Mouse (Mus musculus): Measurements from ENCODE around the gene Rbfox1. TPM values are rescaled to one million over a fixed set of nuclear protein-coding genes. Genes with fewer than 3 reads are reported as not detected.

Gene Rbfox1
- total RNA-seq, 2 experiments from 2014 or later, result 81.5 to 93.4 TPM

GRCm38 (mm10) chr16:6333273-6333672, 448.1 kb downstream of the Rbfox1 start:
- no peak for DNase-seq (ENCODE audit: low spot score in 2 of 2)

GRCm38 (mm10) chr16:6348103-6348502, 462.9 kb downstream of the Rbfox1 start:
- no peak for DNase-seq (ENCODE audit: low spot score in 2 of 2)

DNA sequence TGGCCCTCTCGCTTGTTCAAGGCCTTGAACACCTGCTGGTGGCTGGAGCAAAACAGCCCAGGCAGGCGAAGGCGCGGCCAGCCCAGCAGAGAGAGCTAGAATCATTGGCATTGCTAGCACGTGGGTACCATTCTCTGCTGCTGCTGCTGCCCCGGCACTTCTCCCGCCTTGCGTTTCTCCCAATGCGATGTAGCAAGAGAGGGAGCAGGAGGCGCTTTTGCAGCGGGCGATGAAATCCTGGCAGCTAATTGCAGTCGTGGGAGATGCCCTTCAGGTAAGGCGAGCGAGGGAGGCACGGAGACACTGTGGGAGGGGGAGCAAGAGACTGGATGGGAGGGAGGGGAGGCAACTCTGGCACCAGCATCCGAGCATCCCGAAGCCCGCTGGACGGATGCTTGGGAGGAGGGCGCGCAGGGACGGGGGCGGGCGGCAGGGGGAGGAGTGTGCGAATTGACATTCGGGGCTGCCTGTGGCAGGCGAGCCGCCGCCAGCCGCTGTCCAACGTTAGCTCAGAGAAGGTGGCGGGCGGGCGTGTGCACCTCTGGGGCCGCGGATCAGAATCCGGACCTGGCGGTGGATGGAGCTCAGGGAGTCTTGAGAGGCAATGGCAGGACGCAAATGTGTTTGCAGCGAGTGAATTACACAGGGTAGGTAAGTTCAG, 463.6 kb downstream of the Rbfox1 start:
- DNase-seq (ENCODE audit: low spot score in 2 of 2), result no peak

DNA sequence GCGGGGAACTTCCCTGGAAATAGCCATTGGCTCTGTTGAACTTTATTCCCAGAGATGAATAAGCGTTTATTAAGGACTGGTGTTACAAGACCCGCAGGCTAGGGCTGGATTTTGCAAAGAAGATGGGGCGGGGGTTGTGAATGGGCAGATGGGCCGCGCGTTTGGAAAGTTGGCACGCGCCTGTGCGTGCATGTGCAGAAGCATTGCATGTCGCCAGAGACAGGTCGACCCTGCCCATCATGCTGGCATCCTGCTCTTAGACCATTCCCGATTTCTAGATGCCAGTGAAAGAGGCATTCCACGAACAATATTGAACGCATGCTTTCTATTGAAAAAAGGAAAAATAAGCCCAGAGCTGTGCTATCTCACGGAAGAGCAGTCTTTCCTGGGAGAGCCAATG, 464.2 kb downstream of the Rbfox1 start:
- no peak for DNase-seq (ENCODE audit: low spot score in 2 of 2)

DNA sequence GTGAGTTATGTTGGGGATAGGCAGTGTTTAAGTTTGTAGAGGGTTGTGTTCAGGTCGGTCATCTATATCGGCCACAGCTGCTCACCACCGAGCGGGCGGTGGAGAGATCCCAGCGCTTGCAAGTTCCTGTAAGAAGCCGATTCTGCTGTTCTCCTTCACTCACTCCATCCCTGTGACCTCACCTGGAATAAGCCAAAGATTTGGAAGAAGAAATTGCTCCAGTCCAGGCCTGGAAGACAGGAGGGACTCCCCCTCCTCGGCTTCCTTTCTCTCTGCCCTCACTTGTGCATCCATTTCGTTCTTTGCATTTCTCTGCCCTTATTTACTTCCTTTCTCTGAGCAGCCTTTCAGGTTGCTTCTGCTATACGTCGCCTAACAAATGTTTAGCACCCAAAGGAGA, 465.1 kb downstream of the Rbfox1 start:
- DNase-seq (ENCODE audit: low spot score in 2 of 2), result no peak

DNA sequence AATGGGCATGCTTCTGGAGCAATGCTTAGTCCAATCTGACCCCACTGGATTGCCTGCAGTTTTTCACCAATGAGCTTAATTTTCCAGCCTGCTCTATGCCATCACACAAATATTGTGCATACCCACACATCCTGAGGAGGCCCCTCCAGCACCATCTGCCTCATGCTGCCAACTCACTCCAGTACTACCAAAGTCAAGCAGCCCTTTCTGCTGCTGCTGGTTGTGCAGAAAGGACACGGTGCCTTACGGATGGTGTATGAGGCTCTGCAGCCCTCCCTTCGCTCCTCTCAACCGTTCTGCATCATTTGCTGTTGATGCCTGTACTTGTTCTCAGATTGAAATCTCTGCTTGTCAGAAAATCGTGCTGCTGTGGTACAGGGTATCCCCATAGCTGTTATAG, 468.0 kb downstream of the Rbfox1 start:
- DNase-seq (ENCODE audit: low spot score in 2 of 2), result no peak

DNA sequence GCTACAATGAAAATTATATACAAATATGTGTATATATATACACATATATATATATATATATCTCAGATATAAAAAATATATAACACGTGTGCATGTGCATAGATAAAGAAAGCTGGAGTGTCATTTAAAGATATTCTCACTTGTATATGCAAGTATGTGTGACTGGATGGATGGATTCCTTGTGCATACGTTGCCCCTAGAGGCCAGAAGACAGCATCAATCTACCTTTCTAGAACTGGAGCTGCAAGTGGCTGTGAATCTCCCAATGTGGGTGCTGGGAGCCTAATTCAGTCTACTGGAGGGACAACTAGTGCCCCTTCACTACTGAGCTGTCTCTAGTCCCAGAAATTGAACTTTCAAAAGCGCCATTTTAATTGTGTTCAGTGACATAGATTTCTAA, 471.8 kb downstream of the Rbfox1 start:
- no peak for DNase-seq (ENCODE audit: low spot score in 2 of 2)

- no peak for DNase-seq (ENCODE audit: low spot score in 2 of 2)
These were observed 480.6 kb downstream of the Rbfox1 start for GRCm38 (mm10) chr16:6365793-6366192.

GRCm38 (mm10) chr16:6366649-6367048, 481.5 kb downstream of the Rbfox1 start:
- DNase-seq (ENCODE audit: low spot score in 2 of 2), result no peak

- no peak for DNase-seq (ENCODE audit: low spot score in 2 of 2)
These were observed 495.8 kb downstream of the Rbfox1 start for GRCm38 (mm10) chr16:6380924-6381323.

- DNase-seq (ENCODE audit: low spot score in 2 of 2), result no peak
These were observed 496.4 kb downstream of the Rbfox1 start for GRCm38 (mm10) chr16:6381572-6381971.

GRCm38 (mm10) chr16:6382712-6383111, 497.6 kb downstream of the Rbfox1 start:
- DNase-seq (ENCODE audit: low spot score in 2 of 2), result no peak

- DNase-seq (ENCODE audit: low spot score in 2 of 2), result no peak
These were observed 505.2 kb downstream of the Rbfox1 start for GRCm38 (mm10) chr16:6390278-6390930.

DNA sequence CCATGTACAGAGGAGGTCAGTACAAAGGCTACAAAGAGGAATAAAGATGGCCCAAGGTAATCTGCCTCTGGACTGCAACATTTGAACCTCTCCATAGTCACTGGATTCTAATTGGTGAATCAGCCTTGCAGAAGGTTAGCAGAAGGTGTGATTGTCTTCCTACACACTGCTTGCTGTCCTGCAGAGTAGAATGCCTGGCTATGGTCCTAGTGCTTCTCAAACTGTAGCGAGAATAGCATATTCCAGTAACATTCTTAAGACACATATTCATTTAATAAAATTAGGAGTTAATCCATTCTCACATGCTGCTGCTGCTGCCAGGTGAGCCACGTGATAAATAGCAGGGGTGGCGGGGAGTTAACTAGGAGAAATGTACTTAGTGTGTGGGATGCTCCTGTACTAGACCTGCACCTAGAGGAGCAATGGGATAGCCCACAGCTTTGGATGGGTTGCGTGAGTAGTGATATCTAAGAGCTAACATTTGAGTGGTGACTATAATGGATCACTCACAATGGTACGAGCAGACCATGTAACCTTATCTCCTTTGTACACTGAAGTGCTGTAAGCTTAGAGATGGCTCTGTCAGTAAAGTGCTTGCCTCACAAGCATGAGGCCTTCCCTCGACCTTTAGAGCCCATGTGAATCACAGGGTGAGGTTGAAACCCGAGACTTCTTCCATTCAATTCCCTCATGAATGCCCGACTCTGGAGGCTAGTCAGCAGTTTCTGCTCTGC, 511.7 kb downstream of the Rbfox1 start:
- no peak for DNase-seq (ENCODE audit: low spot score in 2 of 2)

DNA sequence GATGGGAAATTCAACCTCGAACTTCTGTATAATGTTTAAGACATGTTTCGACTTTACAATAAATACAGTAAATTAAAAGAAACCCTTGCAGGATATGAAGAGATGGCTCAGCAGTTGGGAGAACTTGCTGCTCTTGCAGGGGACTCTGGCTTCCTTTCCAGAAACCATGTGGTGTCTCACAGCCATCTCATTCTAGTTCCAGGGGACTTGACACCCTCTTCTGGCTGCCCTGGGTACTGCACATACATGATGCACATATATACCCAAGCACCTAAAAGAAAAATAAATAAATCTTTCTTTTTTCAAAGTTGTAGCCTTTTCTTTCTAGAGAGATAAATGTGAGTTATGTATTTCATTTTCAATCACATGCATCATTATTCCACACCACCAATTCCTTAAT, 512.5 kb downstream of the Rbfox1 start:
- DNase-seq (ENCODE audit: low spot score in 2 of 2), result no peak

GRCm38 (mm10) chr16:6402816-6403215, 517.7 kb downstream of the Rbfox1 start:
- no peak for DNase-seq (ENCODE audit: low spot score in 2 of 2)

DNA sequence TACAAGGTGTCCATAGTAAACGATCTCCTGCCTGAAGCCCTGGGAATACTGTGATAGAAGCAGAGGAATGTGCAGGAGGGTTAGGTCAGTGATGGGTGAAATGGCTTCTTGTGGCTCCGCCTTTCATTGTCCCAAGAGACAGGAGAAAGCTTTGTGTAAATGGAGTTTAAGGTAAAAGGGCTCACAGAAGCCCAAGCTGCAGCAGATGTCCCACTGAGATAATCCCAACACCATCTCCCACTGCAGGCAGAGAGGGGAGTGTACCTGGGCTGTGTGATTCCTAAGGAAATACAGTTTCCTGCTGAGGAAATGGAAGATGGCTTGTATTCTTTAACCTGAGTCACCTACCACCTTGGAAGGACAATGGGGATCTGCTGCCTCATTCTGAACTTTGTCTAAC, 529.7 kb downstream of the Rbfox1 start:
- no peak for DNase-seq (ENCODE audit: low spot score in 2 of 2)

DNA sequence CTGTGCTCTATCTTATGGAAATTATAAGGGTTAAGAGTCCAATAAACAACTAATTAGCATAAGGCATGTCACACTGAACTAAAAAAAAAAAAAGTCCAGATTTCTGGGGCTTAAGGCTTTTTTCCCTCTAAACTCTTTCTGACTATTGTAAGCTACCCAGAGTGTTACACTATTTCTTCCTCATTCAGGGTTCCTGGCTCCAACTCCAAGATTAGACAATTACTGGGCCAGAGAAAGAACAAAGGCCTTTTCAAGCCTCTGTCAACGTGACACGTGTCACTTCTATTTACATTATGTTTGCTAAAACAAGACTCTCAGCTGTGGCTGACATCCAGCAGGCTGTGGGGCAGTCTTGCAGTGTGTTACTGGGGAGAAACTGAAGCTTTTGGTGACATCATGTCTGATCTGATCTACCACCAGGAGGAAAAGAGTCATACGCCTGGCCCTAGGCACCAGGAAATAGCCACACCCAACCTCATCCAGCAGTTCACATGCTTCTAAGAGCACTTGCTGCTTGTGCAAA, 536.5 kb downstream of the Rbfox1 start:
- DNase-seq (ENCODE audit: low spot score in 2 of 2), result no peak

GRCm38 (mm10) chr16:6423878-6424409, 538.8 kb downstream of the Rbfox1 start:
- DNase-seq (ENCODE audit: low spot score in 2 of 2), result no peak

DNA sequence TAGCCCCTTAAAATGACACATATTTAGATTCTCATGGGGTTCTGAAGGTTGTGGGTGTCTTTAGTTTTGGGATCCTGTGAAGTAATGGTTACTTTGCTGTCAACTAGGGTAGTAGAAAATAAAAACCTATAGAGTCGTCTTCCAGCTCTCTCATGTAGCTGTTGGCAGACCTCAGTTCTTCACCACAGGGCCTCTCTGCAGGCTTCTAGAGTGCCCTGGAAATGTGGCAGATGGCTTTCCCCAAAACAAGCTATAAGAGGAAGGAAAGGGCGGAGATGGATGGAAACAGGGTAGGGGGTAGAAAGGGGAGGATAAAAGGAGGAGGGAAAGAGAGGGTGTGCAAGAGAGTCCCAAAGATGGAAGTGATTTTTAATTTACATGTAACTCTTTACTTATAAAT, 539.6 kb downstream of the Rbfox1 start:
- no peak for DNase-seq (ENCODE audit: low spot score in 2 of 2)

- DNase-seq (ENCODE audit: low spot score in 2 of 2), result no peak
These were observed 542.4 kb downstream of the Rbfox1 start for GRCm38 (mm10) chr16:6427292-6428281.
